Mouse (Mus musculus): ENCODE results near the gene Gnai2. TPM values are rescaled to one million over a fixed set of nuclear protein-coding genes. Genes with fewer than 3 reads are reported as not detected.
A peak's percentile ranks its signal among the peaks of the same experiment; 100 is the strongest.

Gnai2 gene
- polyA plus RNA-seq, 1 experiment from 2014 or later = 443 TPM

DNA sequence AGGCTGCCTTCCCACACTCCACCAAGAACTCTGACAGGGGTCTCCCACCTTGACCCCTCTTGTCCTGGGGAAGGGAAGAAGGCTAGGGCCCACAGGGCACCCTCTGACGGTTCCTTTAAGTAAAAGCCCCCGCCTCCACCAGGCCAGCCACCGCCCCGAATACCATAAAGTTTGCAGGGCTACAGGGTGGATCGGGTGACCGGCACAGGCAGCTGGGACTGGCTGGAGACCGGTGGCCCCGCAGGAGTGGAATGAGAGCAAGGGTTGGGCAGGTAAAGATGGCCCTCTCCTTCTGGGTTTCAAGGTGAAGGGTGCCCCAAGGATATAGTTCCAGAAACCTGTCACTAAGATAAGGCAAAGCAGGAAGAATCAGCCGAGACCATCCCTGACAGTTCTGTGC lies 28.6 kb downstream of the Gnai2 start:
- 8% methylated on average over 9 of the region's 9 CpGs for whole genome bisulfite sequencing
- H3K4me1 ChIP-seq = peaks cover 61% of the 10 kb centered on the region
- ATAC-seq (ENCODE audit: insufficient number of reproducible peaks, insufficient read depth, low FRiP score, low TSS enrichment) = no peak

DNA sequence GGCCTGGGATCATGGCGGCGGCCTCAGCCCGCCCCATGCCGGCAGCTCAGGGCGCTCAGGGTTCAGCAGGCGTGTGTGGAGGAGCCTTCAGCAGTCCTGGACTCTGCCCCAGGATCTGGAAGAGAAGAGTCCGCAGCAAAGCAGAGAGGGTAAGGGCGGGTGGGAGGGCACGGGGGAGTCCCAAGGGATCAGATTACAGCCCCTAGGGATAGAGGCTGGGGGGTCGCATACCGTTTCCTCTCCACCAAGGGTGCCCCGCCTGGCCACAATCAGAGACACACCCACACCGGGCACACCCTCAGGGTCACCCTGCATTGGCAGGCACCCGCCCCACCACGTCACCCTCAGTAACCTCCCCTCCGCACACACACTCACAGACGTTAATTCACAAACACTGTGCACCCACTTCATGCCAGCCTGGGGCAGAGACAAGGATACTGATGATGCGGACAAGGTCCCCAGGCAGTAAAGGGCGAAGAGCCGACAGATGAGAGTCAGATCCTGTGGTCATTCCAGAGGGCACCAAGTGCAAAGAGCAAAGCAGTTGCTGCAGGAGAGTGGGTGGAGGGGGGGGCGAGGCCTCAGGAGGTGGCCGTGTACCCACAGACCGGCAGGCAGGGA lies 30.0 kb downstream of the Gnai2 start:
- H3K27me3 ChIP-seq = 0 out of 2 replicates have a peak, but pooled peaks cover 3% of the 10 kb centered on the region
- H3K36me3 ChIP-seq = no peaks in the 10 kb centered on the region
- H3K4me1 ChIP-seq = peaks cover 61% of the 10 kb centered on the region
- peak overlapping the region; percentile 37 for H3K4me2 ChIP-seq (replicated peaks)
- H3K4me3 ChIP-seq = no peak overlapping the region
- H3K9me3 ChIP-seq = no peaks in the 10 kb centered on the region
- H3K27ac ChIP-seq = no peak overlapping the region
- no peak for ATAC-seq (ENCODE audit: insufficient number of reproducible peaks, insufficient read depth, low FRiP score, low TSS enrichment)
- H3K9ac ChIP-seq = peak overlapping the region; percentile 33; the same call in 1 of the 2 replicates
- WGBS = 28% methylated on average over 23 of the region's 23 CpGs

More for the DNA sequence above, 28.6 kb downstream of the Gnai2 start:
- Histone ChIP-seq H3K9me3 (no peaks in the 10 kb centered on the region), H3K4me3 (no peak overlapping the region), H3K9ac (peak overlapping the region; percentile 19; the same call in 1 of the 2 replicates), H3K27me3 (no peaks in the 10 kb centered on the region), H3K36me3 (no peaks in the 10 kb centered on the region), H3K4me2 (replicated peaks) (peak overlapping the region; percentile 33), H3K27ac (peak overlapping the region; percentile 46; the same call in 1 of the 2 replicates)

DNA sequence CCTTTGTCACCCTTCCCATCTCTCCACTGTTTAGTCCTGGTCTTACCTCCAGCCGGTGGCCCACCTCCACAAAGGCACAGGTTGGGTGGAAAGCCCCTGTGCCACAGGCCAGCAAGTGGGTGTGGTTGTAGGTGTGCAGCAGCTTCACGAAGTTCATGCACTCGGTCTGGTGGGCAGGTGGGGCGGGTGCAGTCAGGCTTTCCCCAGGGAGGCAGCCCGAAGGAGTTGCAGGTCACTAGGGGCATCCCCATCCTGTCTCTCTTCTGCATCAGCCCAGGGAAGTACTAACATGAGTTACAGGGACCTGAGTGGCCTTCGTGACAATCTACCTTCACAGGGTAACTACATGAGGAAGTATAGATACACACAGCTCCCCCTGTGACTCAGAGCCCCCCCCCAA lies 31.9 kb downstream of the Gnai2 start:
- 0 out of 2 replicates have a peak, but pooled peaks cover 3% of the 10 kb centered on the region for H3K27me3 ChIP-seq
- H3K4me1 ChIP-seq = peaks cover 48% of the 10 kb centered on the region
- no peak overlapping the region for H3K4me2 ChIP-seq (replicated peaks)
- no peak for ATAC-seq (ENCODE audit: insufficient number of reproducible peaks, insufficient read depth, low FRiP score, low TSS enrichment)
- no peak overlapping the region for H3K4me3 ChIP-seq
- 80% methylated on average over 6 of the region's 6 CpGs for WGBS
- no peaks in the 10 kb centered on the region for H3K9me3 ChIP-seq
- H3K27ac ChIP-seq = no peak overlapping the region
- no peaks in the 10 kb centered on the region for H3K36me3 ChIP-seq
- H3K9ac ChIP-seq = no peak overlapping the region

GRCm38 (mm10) chr9:107602068-107602648 lies 33.0 kb downstream of the Gnai2 start:
- 0 out of 2 replicates have a peak overlapping the region, but pooled peaks have one; percentile 13 for H3K27ac ChIP-seq
- WGBS = 11% methylated on average over 10 of the region's 10 CpGs
- H3K4me2 ChIP-seq (replicated peaks) = no peak overlapping the region; the same call in 1 of the 2 replicates
- H3K9ac ChIP-seq = peak overlapping the region; percentile 32; the same call in 1 of the 2 replicates
- H3K27me3 ChIP-seq = 0 out of 2 replicates have a peak, but pooled peaks cover 3% of the 10 kb centered on the region
- ATAC-seq (ENCODE audit: insufficient number of reproducible peaks, insufficient read depth, low FRiP score, low TSS enrichment) = peak; percentile 30; the same call in 1 of the 2 replicates
- no peaks in the 10 kb centered on the region for H3K9me3 ChIP-seq
- H3K4me3 ChIP-seq = no peak overlapping the region
- peaks cover 42% of the 10 kb centered on the region for H3K4me1 ChIP-seq
- no peaks in the 10 kb centered on the region for H3K36me3 ChIP-seq

GRCm38 (mm10) chr9:107601275-107601674 lies 33.9 kb downstream of the Gnai2 start:
- Histone ChIP-seq H3K9me3 (no peaks in the 10 kb centered on the region), H3K4me2 (replicated peaks) (no peak overlapping the region), H3K4me3 (no peak overlapping the region), H3K27ac (no peak overlapping the region), H3K4me1 (peaks cover 33% of the 10 kb centered on the region), H3K9ac (no peak overlapping the region), H3K27me3 (0 out of 2 replicates have a peak, but pooled peaks cover 3% of the 10 kb centered on the region), H3K36me3 (no peaks in the 10 kb centered on the region)
- WGBS = 89% methylated on average over 11 of the region's 11 CpGs
- ATAC-seq (ENCODE audit: insufficient number of reproducible peaks, insufficient read depth, low FRiP score, low TSS enrichment) = no peak

GRCm38 (mm10) chr9:107600745-107601144 lies 34.4 kb downstream of the Gnai2 start:
- no peaks in the 10 kb centered on the region for H3K9me3 ChIP-seq
- no peak overlapping the region for H3K4me3 ChIP-seq
- peaks cover 28% of the 10 kb centered on the region for H3K4me1 ChIP-seq
- no peak overlapping the region for H3K4me2 ChIP-seq (replicated peaks)
- H3K27me3 ChIP-seq = 0 out of 2 replicates have a peak, but pooled peaks cover 3% of the 10 kb centered on the region
- H3K9ac ChIP-seq = no peak overlapping the region
- H3K27ac ChIP-seq = no peak overlapping the region
- WGBS = 80% methylated on average over 12 of the region's 12 CpGs
- no peak for ATAC-seq (ENCODE audit: insufficient number of reproducible peaks, insufficient read depth, low FRiP score, low TSS enrichment)
- no peaks in the 10 kb centered on the region for H3K36me3 ChIP-seq

DNA sequence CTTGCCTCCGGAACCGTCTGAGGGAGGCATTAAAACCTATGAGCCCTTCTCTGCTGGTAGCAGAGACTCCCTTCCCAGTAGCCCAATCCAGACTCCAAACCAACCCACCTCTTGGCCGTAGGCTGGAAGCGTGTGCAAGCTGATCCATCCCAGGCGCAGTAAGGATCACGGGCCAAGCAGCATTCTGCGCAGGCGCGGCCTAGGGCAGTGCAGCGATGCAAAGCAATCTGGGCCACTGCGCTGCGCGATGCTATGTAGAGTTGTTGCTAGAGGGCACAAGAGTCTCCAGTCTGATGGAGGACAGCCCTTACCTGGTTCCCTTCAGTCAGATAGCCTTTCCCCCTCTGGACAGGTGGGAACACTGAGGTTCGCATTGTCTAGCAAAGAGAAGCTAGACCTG lies 35.3 kb downstream of the Gnai2 start:
- 67% methylated on average over 14 of the region's 14 CpGs for WGBS
- Histone ChIP-seq H3K27ac (no peak overlapping the region), H3K4me3 (no peak overlapping the region), H3K36me3 (0 out of 2 replicates have a peak, but pooled peaks cover under 1% of the 10 kb centered on the region), H3K9ac (no peak overlapping the region), H3K9me3 (no peaks in the 10 kb centered on the region), H3K4me1 (peaks cover 19% of the 10 kb centered on the region), H3K4me2 (replicated peaks) (no peak overlapping the region), H3K27me3 (0 out of 2 replicates have a peak, but pooled peaks cover 3% of the 10 kb centered on the region)
- ATAC-seq (ENCODE audit: insufficient number of reproducible peaks, insufficient read depth, low FRiP score, low TSS enrichment) = no peak

DNA sequence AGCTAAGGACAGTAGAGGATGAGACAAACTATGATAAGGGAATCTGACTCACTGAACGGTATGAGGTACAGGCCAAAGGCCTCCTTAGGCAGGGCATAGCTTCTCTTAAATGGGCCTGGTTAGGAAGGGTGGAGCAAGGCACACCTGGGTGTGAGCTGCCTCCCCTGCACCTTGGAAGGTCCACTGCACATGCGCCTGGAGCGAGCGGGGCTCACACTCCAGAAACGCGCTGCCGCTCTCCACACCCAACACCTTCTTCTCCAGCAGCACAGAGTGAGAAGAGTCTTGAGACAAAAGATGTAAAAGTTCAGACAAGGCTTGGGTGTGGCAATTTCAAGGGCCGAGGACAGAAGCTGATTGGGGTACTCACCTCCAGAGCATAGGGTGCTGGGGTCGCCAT lies 35.7 kb downstream of the Gnai2 start:
- no peak for ATAC-seq (ENCODE audit: insufficient number of reproducible peaks, insufficient read depth, low FRiP score, low TSS enrichment)

DNA sequence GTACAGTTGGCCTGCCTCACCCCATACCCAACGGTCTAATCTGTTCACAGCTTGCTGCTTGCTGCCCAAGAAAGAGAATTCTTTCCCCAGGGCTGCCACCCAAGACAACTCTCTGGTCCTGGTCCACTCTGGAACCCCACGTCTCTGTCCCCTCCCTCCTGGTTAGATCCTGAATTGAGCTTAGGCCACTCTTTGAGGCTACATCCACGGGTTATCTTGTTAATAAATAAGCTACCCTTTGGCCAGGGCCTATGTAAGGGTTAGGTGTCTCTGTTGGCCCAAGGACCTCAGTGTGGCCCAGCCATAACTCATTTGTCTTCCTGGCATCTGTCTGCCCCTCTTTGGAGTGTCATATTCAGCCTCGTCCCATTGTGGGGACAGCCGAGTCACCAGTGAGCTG lies 36.8 kb downstream of the Gnai2 start:
- 80% methylated on average over 5 of the region's 5 CpGs for WGBS
- no peak for ATAC-seq (ENCODE audit: insufficient number of reproducible peaks, insufficient read depth, low FRiP score, low TSS enrichment)
- Histone ChIP-seq H3K4me1 (peaks cover 8% of the 10 kb centered on the region), H3K27me3 (0 out of 2 replicates have a peak, but pooled peaks cover 3% of the 10 kb centered on the region), H3K4me3 (no peak overlapping the region), H3K4me2 (replicated peaks) (no peak overlapping the region), H3K36me3 (peaks cover 15% of the 10 kb centered on the region), H3K9me3 (no peaks in the 10 kb centered on the region), H3K9ac (no peak overlapping the region), H3K27ac (no peak overlapping the region)

More for the DNA sequence above, 35.7 kb downstream of the Gnai2 start:
- Histone ChIP-seq H3K4me1 (peaks cover 15% of the 10 kb centered on the region), H3K27me3 (0 out of 2 replicates have a peak, but pooled peaks cover 3% of the 10 kb centered on the region), H3K9me3 (no peaks in the 10 kb centered on the region), H3K36me3 (peaks cover 4% of the 10 kb centered on the region; the same call in 1 of the 2 replicates), H3K4me2 (replicated peaks) (no peak overlapping the region), H3K27ac (no peak overlapping the region), H3K9ac (no peak overlapping the region), H3K4me3 (no peak overlapping the region)
- 86% methylated on average over 9 of the region's 9 CpGs for WGBS

GRCm38 (mm10) chr9:107596619-107597569 lies 38.3 kb downstream of the Gnai2 start:
- no peak overlapping the region for H3K4me2 ChIP-seq (replicated peaks)
- no peak overlapping the region for H3K4me3 ChIP-seq
- H3K27ac ChIP-seq = no peak overlapping the region
- H3K4me1 ChIP-seq = no peaks in the 10 kb centered on the region
- peaks cover 30% of the 10 kb centered on the region for H3K36me3 ChIP-seq
- ATAC-seq (ENCODE audit: insufficient number of reproducible peaks, insufficient read depth, low FRiP score, low TSS enrichment) = no peak
- H3K27me3 ChIP-seq = 0 out of 2 replicates have a peak, but pooled peaks cover 3% of the 10 kb centered on the region
- 90% methylated on average over 11 of the region's 11 CpGs for WGBS
- H3K9ac ChIP-seq = no peak overlapping the region
- no peaks in the 10 kb centered on the region for H3K9me3 ChIP-seq

Data from embryonic facial prominence, embryonic 12.5 days (tissue).